Mouse (Mus musculus) kidney, postnatal 0 days (tissue): ENCODE data around the gene Ell3. TPM values are rescaled to one million over a fixed set of nuclear protein-coding genes. Genes with fewer than 3 reads are reported as not detected.
"Not testable (repeated sequence)": the region's sequence is repeated elsewhere in the genome, so short reads cannot be mapped to it uniquely, and the experiment has no call there.

Source experiments
- ATAC-seq: fragments of 200-750 bp; cut with Nextera tagmentation; replicated peaks from 2 replicates; pipeline ENCODE4 v1.8.0; 2017; ENCODE audit warnings: low read depth, moderate number of reproducible peaks, moderate TSS enrichment, moderate library complexity; ENCODE audit not compliant: low FRiP score
- DNase-seq: peaks from one replicate; pipeline ENCODE4 v3.0.0-alpha.2; 2016; ENCODE audit warnings: low spot score
- H3K27ac ChIP-seq: fragments of 300-500 bp; sonication (generic); 2 replicates; pipeline ENCODE4 v1.5.1; 2014; ENCODE audit warnings: mild to moderate bottlenecking
- H3K27me3 ChIP-seq: fragments of 300-500 bp; sonication (generic); 2 replicates; pipeline ENCODE4 v1.6.1; 2014; ENCODE audit warnings: low read length, mixed read lengths; ENCODE audit not compliant: insufficient read depth
- H3K36me3 ChIP-seq: fragments of 300-500 bp; sonication (generic); 2 replicates; pipeline ENCODE4 v1.6.1; 2014; ENCODE audit warnings: low read length, mixed read lengths; ENCODE audit not compliant: insufficient read depth
- H3K4me1 ChIP-seq: fragments of 300-500 bp; sonication (generic); replicated peaks from 2 replicates; pipeline ENCODE4 v1.6.1; 2014; ENCODE audit warnings: antibody characterized with exemption, low read length, mixed read lengths; ENCODE audit not compliant: insufficient read depth
- H3K4me2 ChIP-seq: fragments of 300-500 bp; sonication (generic); 2 replicates; pipeline ENCODE4 v1.6.1; 2014; ENCODE audit warnings: mild to moderate bottlenecking, low read length, moderate library complexity, mixed read lengths
- H3K4me3 ChIP-seq: fragments of 300-500 bp; sonication (generic); replicated peaks from 2 replicates; pipeline ENCODE4 v1.5.1; 2014; ENCODE audit warnings: low read depth, low read length
- H3K9ac ChIP-seq: fragments of 300-500 bp; sonication (generic); 2 replicates; pipeline ENCODE4 v1.6.1; 2014; ENCODE audit warnings: low read depth, low read length
- H3K9me3 ChIP-seq: fragments of 300-500 bp; sonication (generic); replicated peaks from 2 replicates; pipeline ENCODE4 v1.6.1; 2016; ENCODE audit warnings: low read length, inconsistent platforms, mixed read lengths
- CTCF ChIP-seq: IDR thresholded peaks from 2 replicates; pipeline ENCODE4 v1.5.1; 2016; ENCODE audit warnings: antibody characterized with exemption, low read depth, mild to moderate bottlenecking, moderate library complexity
- WGBS: fragments of 180-500 bp; shearing (Covaris S2); extraction: QIAGEN DNeasy Blood & Tissue Kit; methylation state at CpG from one replicate; pipeline ENCODE4 v1.1.7; 2014; 5-methylcytosine and 5-hydroxymethylcytosine counted together
- polyA plus RNA-seq: library from polyadenylated mRNA; unstranded; fragments of >200 nt; fragmentation: Nextera tagmentation; extraction: Ambion mirVana; gene quantifications from 2 replicates; pipeline ENCODE4 v1.2.1, GENCODE M21; 2015

Gene Ell3
- polyA plus RNA-seq, 1 experiment from 2014 or later: 13.9 TPM

DNA sequence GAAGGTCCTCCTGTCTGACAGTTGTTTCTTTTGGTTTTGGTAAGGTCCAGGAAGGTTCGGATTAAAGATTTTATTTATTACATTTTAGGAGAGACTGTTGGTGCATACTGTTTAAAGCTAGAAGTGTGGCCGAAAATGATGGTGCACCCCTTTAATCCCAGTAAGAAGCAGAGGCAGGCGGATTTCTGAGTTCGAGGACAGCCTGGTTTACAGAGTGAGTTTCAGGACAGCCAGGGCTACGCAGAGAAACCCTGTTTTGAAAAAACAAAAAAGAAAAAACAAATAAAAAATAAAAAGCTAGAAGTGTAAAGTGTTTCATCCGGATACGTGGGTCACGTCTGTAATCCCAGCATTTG is 30.1 kb upstream of the Ell3 start:
- Histone ChIP-seq H3K4me1 (no peaks in the 10 kb centered on the region), H3K4me2 (peak overlapping the region; percentile 62), H3K9me3 (no peaks in the 10 kb centered on the region), H3K27ac (peak overlapping the region; percentile 81; the same call in 1 of the 2 replicates), H3K36me3 (no peaks in the 10 kb centered on the region), H3K27me3 (no peaks in the 10 kb centered on the region), H3K4me3 (peak overlapping the region; percentile 60), H3K9ac (peak overlapping the region; percentile 72; the same call in 1 of the 2 replicates)
- ATAC-seq (0 out of 2 replicates have a peak, but pooled peaks have one; percentile 8), DNase-seq (no peak)
- WGBS: 33% methylated on average over 8 of the region's 8 CpGs
- no peak for TF ChIP-seq CTCF

GRCm38 (mm10) chr2:121473301-121474179 is 29.5 kb upstream of the Ell3 start, which contains the start of gene Mfap1b:
Gene Mfap1b (minus strand): TSS chr2:121474067.
- ATAC-seq (peak; percentile 93), DNase-seq (peak; percentile 97)
- H3K4me2 ChIP-seq: peak within 1 kb of the TSS; percentile 62
- 4% methylated on average over 37 of the region's 41 CpGs for WGBS
- H3K27me3 ChIP-seq, H3K4me1 ChIP-seq, H3K9me3 ChIP-seq, H3K36me3 ChIP-seq: not testable (repeated sequence)
- peak within 1 kb of the TSS; percentile 72 for H3K9ac ChIP-seq
- peak within 1 kb of the TSS; percentile 60 for H3K4me3 ChIP-seq
- H3K27ac ChIP-seq: peak within 1 kb of the TSS; percentile 81

DNA sequence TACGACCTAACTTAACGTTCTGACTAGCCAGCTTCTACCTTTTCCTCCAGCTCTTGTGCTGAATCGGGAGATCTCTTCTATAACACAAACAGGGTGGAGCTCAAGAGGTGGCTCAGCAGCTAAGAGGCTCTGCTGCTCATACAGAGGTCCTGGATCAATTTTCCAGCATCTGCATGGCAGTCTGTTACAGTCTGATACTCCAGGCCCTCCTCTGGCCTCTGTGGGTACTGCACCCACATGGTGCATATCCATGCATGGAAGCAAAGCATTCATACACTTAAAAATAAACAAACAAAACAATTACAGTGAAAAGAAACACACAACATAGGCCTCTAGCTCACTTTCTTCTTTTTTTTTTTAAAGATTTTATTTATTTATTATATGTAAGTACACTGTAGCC is 28.7 kb upstream of the Ell3 start:
- H3K27me3 ChIP-seq, H3K4me3 ChIP-seq, H3K4me2 ChIP-seq, H3K27ac ChIP-seq, H3K4me1 ChIP-seq, DNase-seq, H3K9ac ChIP-seq, ATAC-seq, H3K36me3 ChIP-seq, H3K9me3 ChIP-seq: not testable (repeated sequence)
- WGBS: 95% methylated on average over 3 of the region's 3 CpGs

DNA sequence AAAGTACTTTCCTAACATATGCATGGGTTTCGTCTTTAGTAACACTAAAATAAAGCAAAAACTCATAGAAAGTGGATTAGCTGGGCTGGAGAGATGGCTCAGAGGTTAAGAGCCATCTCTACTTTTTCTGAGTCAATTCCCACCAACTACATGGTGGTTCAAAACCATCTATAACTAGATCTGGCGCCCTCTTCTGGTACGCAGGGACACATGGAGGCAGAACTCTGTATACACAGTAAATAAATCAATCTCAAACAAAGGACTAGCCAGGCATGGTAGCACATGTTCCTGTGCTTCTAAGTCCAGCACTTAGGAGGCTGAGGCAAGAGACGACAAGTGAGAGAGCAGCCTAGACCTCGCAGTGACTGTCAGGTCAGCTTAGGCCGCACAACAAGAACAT is 24.9 kb upstream of the Ell3 start:
- H3K36me3 ChIP-seq, H3K4me2 ChIP-seq, H3K9me3 ChIP-seq, ATAC-seq, H3K27ac ChIP-seq, H3K9ac ChIP-seq, H3K4me3 ChIP-seq, DNase-seq, H3K27me3 ChIP-seq, H3K4me1 ChIP-seq: not testable (repeated sequence)
- 20% methylated on average over 1 of the region's 6 CpGs for WGBS

DNA sequence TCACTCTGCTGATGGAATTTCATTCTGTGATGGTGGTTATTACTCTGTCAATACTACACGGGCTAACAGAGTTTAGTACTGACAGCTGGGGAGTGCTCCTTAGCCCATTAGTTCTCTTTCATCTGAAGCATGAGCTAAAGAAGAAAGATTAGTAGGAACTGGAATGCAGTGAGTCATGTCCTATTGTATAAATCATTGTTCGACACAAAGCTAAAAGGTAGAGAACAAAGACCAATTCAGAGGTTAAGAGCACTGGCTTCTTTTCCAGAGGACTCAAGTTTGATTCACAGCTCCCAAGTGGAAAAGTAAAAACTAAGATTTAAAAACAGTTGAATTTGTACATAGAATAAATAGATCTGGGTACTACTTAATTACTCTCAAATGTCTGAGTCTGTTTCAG is 16.0 kb upstream of the Ell3 start:
- Histone ChIP-seq H3K4me2 (no peak overlapping the region), H3K9ac (no peak overlapping the region), H3K27me3 (no peaks in the 10 kb centered on the region), H3K36me3 (0 out of 2 replicates have a peak, but pooled peaks cover 5% of the 10 kb centered on the region), H3K4me3 (no peak overlapping the region), H3K4me1 (peaks cover 5% of the 10 kb centered on the region; the same call in 1 of the 2 replicates), H3K9me3 (no peaks in the 10 kb centered on the region), H3K27ac (no peak overlapping the region)
- DNase-seq (no peak), ATAC-seq (no peak)
- TF ChIP-seq CTCF: no peak
- WGBS: 31% methylated on average over 2 of the region's 2 CpGs

DNA sequence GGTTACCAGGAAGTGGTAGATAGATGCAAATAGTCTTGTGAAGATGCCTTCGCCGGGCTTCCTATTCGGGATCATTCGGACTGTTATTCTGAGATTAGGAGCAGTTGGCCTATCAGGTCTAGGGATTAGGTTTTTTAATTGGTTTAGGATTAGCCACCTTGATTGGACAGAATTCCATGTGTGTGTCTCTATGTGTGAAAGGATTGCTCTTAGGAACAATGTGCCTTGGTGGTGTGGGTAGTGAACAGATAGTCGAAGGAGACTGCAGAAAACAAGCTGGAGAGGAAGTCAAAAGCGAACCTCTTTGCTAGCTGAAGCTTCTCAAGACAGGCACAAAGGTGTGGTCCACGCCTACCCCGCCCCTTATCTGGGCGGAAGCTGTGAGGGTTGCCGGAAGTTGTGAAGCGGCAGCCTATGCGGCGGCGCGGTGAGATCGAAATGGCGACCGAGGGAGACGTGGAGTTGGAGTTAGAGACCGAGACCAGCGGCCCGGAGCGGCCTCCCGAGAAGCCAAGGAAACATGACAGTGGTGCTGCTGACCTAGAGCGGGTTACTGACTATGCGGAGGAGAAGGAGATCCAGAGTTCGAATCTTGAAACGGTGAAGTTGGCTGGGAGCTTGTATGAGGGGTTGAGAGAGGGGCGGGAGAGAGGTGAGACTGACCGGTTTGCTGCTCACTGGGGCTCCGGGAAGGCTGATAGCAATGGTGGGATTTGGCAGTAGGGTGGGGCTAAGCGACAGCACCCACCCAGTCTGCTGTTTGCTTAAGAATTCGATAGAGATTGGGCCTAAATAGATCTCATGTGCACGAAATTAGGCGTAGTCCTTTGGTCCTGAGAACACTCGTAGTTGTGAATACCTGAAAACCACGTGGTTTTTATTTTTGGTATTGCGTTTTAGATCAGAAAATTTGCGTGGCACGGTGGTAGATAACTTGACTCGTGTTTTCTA is 12.9 kb upstream of the Ell3 start, which contains the start of gene Serinc4:
Gene Serinc4 (minus strand): TSS at position 90 of the 951 bp plus-strand sequence.
- H3K9ac ChIP-seq: peak within 1 kb of the TSS; percentile 73
- DNase-seq (peak; percentile 93), ATAC-seq (peak; percentile 86)
- peak within 1 kb of the TSS; percentile 67 for H3K4me3 ChIP-seq
- H3K9me3 ChIP-seq: no peaks in the 10 kb centered on the region
- peaks cover 5% of the 10 kb centered on the region; the same call in 1 of the 2 replicates for H3K4me1 ChIP-seq
- peaks cover 12% of the 10 kb centered on the region; the same call in 1 of the 2 replicates for H3K36me3 ChIP-seq
- no peak for TF ChIP-seq CTCF
- WGBS: 4% methylated on average over 41 of the region's 41 CpGs
- H3K4me2 ChIP-seq: peak within 1 kb of the TSS; percentile 67
- H3K27ac ChIP-seq: peak within 1 kb of the TSS; percentile 65; the same call in 1 of the 2 replicates
- H3K27me3 ChIP-seq: no peaks in the 10 kb centered on the region
